Mouse (Mus musculus) right cerebral cortex, postnatal 25 days (tissue): ENCODE measurements at regions not wholly inside any gene's neighbourhood (a gene's known extent, or its start where the extent isn't known, plus 50 kb on each side); places are given as distances from the start of the nearest gene placed in this dataset.
"Not testable (repeated sequence)": the region's sequence is repeated elsewhere in the genome, so short reads cannot be mapped to it uniquely, and the experiment has no call there.

Experiments used
- DNase-seq: peaks from one replicate; pipeline ENCODE4 v3.0.0; 2022

- no peak for DNase-seq
Observed at GRCm38 (mm10) chr1:7388627-7389026, 2580.9 kb downstream of the Gm37988 start.

- no peak for DNase-seq
Observed at GRCm38 (mm10) chr1:7393508-7393907, 2585.8 kb downstream of the Gm37988 start.

- no peak for DNase-seq
Observed at GRCm38 (mm10) chr1:7394161-7394560, 2586.5 kb downstream of the Gm37988 start.

DNA sequence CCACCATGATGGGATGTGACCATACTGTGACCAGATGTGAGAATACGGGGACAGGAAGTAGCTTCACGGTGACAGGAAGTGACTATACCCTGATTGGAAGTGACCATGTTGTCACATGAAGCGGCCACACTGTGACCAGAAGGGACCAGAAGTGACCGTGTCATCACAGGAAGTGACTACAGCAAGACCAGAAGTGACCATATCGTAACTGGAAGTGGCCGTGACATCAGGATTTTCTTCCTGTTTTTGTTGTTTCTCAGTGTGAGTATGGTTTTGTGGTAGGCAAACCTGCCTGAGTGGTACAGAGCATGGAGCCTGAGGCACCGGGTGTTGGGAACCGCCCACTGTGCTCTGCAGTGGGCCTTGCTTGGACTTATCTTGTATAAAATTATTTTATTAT lies 2587.8 kb downstream of the Gm37988 start:
- no peak for DNase-seq

GRCm38 (mm10) chr1:7396867-7397806 lies 2589.4 kb downstream of the Gm37988 start:
- DNase-seq = peak; percentile 6

DNA sequence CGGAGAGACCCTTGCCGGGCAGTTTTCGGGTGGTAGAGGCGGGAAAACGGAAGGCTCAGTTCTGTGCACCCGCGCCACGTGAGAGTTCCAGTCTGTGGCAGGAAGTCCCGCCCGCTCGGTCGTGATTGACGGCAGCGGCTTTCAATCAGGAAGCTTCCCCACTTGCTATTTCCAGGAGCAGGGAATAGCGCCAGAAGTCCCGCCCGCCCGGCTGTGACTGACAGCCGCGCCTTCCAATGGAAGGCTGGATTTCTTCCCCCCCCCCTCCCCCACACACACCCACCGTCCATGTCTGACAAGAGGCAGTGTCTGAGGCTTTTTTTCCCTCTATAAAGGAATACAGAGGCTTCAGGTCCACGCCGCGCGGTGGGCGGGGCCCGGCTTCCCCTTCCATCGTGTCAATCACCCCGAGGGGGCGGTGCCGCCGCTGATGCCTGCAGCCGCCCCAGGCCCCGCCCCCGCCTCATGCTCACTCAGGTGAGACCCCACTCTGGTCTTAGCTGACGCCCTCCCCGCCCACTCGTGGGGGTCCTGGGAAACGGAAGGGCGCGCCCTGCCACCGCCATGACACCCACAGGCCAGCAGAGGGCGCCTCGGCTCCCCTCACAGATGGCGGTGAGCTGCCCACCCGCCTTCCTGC lies 2590.2 kb downstream of the Gm37988 start:
- DNase-seq = peak; percentile 97

DNA sequence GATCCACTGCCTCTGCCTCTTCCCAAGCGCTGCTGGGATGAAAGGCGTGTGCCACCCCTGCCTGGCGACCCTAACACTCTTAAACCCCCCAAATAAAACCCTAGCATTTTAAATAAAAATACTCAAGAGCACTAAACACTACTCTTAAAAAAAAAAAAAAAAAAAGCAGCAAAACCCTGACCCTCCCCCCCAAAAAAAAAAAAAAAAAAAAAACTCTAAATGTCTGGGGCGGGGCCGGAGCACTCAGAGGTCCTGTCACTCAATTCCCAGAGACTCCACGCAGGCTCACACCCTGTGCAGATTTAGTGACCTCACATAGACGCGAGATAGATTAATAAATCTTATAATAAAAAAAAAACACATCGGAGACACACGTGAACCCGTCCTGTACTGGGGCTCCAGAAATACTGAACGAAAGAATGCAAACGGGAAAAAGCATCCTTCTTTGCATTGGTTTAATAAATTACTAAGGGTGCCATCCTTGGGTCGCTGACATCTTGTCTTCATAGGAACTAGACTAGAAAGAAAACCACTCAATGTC lies 2591.1 kb downstream of the Gm37988 start:
- DNase-seq = no peak

DNA sequence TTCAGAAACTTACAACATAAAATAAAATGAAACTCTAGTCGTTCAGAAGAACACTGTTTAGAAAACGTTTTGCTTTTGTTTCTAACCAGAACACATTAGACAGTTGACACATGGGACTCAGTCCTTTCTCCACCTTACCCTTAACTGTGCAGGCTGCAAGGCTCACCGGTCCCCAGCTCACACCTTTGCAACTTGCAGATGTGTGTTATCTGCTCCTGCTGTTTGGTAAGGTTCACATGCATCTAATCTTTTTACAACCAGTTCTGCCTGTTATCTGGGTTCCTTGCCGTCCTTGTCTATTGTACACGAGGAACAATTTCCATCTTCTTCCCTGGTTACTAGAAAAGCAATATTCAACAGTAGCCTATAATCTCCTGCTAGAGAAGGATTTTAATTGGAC lies 2598.0 kb downstream of the Gm37988 start:
- DNase-seq = not testable (repeated sequence)

DNA sequence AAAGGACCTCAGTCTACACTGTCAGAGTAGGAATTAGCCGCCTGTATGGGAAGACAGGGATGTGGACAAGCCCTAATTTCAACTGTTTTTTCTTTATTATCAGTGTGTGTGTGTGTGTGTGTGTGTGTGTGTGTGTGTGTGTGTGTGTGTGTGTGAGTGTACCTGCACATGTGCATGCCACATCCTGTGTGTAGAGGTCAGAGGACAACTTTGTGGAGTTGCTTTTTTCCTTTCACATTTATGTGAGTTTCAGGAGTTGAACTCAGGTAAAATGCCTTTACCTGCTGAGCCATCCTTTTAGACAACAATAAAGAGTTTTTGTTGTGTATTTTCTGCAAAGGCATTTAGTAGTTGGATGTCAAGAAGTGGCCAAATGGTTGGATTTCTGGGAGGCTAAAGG lies 2606.8 kb downstream of the Gm37988 start:
- DNase-seq = no peak

DNA sequence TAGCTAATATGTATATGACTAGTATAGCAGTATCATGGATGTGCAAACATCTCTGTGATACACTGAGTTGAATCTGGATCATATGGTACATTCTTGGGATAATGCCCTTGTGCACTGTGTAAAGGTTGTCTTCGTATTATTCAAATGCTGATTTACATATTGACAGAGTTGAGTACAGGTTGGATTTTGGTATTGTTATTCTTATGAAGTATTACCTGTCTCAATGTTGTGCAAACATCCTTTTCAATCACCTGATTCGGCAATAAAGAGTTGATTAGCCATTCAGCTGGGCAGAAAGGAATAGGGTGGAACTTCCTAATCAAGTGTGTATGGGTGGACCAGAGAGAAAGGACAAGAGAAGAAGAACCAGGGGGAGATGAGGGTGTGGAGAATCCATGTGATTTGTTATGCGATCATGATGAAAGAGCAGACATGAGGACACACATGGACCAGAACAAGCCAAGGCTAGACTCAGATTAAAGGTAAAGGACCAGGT lies 2644.0 kb downstream of the Gm37988 start:
- no peak for DNase-seq

- DNase-seq = no peak
Observed at GRCm38 (mm10) chr1:7454931-7455330, 2647.2 kb downstream of the Gm37988 start.

DNA sequence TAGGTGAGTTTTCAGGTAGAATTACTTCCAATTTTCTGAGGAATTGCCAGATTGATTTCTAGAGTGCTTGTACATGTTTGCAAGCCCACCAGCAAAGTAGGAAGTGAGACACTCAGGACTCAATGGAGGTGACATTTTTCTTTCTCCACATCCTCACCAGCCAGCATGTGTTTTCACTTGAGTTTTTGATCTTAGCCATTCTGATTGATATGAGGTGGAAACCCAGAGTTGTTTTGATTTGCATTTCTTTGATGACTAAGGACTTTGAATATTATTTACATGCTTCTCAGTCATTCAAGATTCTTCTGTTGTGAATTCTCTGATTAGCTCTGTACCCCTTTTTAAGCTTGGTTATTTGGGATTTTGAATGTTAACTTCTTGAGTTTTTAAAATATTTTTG lies 2650.2 kb downstream of the Gm37988 start:
- no peak for DNase-seq

DNA sequence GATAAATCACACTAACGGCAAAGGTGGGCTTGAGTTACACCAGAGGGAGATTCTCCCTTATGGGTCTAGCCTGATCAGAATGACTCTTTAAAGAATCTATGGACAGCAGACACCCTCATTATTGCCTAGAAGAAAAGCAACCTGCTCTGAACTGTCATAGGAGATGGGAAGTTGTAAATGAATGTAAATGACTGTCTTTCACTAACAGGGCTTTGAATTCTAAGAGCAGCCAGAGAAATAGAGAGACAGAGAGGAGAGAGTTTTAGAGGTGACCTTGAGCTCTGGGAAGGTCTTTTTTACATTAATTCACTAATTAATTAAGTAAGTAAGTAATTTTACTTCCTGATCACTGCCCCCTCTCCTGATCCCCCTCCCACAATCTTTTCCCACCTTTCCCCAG lies 2686.4 kb downstream of the Gm37988 start:
- DNase-seq = no peak

DNA sequence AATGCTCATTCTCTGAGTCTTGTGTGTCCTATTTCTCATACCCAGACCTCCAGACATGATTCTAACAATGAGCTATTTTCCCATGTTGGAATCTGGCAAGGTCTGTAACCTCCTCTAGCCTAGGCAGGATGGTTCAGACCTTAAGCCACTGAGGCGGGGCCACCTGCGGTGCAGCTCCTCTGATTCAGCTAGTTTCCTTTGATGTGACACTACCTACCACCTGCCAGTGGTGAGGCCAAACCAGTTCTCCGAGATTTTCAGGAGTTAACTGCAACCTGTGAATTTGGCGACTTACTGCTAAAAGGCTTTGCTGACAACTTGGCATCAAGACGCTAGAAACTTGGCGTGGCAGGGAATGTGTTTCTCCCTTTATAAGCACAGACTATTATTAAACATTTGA lies 2691.3 kb downstream of the Gm37988 start:
- no peak for DNase-seq

GRCm38 (mm10) chr1:7502363-7502762 lies 2694.7 kb downstream of the Gm37988 start:
- DNase-seq = no peak

- DNase-seq = no peak
Observed at GRCm38 (mm10) chr1:7518791-7519190, 2711.1 kb downstream of the Gm37988 start.

GRCm38 (mm10) chr1:7533506-7533905 lies 2725.8 kb downstream of the Gm37988 start:
- no peak for DNase-seq

- no peak for DNase-seq
Observed at GRCm38 (mm10) chr1:7535191-7535590, 2727.5 kb downstream of the Gm37988 start.

DNA sequence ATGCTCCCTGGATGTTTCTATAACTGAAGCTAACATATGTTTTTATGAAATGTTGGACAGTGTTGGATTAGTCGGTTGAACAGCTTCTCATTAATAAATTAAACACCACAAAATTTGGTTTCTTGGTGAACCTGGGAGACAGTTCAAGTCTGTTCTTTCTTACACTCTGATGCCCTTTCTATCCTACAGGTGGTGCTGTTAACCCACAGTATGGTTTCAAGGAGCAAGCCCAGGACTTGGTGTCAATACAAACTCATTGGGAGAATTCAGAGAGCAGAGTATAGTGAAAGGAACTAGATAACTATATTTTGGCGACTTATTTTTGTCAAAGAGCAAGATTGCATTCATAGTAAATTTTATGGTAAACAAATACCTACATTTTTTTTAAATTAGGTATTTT lies 2735.8 kb downstream of the Gm37988 start:
- DNase-seq = no peak

DNA sequence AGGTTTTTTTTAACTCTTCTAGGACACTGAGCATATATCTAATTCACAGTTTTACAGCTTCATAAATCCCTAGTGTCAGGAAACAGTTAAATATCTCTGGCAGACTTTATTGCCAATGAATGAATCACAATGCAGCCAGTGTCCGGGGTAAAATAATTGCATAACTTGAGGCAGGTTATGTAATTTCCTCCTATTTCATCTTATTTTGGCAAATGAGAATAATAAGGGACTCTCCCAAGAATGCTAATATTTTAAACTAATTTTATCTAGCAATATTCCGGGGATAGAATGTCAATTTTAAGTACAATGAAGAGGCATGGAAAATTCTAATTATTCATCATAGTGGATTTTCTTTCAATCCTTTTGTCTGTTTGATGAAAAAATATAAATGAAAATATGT lies 2740.6 kb downstream of the Gm37988 start:
- no peak for DNase-seq

DNA sequence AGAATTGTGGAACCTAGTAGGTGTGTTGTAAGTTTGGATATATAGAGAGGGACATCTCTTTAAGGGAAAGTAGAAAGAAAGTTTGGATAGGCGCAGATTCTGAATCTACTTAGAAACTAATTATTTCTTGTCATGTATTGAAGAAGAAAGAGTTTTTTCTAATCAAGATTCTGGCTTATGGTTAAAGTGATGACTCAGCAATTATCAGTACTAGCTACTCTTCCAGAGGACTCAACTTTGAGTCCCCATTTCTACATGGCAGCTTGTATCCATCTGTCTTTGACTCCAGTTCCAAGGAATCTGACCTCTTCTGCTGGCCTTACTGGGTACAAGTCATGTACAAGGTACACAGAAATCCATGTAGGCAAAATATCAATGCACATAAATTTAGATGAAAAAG lies 2767.1 kb downstream of the Gm37988 start:
- DNase-seq = no peak

DNA sequence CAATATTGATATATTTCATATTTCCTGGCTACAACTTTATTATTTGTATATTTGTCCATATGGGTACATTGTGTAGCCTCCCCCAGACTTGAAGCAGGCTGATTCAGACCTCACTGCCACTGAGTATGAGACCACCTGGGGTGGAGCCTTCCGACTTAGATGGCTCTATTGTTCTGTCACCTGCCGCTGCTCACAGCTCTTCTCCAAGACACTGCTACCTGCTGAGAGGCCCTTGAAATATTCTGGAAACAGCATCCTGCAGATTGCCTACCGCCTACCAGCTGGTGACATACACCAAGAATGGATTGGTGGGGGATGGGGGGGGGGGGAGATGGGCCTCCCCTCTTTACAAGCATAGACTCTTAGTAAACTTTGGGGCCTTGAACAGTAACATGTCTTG lies 2778.7 kb downstream of the Gm37988 start:
- DNase-seq = no peak

DNA sequence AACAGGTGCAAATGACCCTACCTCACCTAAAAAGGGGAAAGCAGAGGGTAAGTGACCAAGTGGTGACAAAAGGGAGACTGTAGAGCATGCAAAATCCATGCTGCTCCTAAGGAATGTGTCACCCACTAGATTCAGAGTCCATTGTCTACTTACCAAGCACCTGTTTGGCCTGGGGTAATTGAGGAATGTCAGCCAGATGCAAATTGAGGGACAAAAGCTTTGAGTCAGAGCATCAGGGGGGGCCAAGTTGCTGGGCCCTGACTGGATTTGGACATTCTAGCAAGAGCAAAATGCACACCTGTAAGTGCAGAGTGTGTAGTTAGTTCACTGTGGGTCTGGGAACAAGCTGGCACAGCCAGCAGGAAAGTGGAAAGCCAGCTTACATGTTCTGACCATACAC lies 2783.6 kb downstream of the Gm37988 start:
- DNase-seq = no peak
